Comparison of ENCODE assay signal across 8 mouse cellular contexts in genomic region chr19:5601752-5602541, GRCm38 (mm10). TPM values are rescaled to one million over a fixed set of nuclear protein-coding genes. Genes with fewer than 3 reads are reported as not detected.
DNase-seq lines count a peak whose midpoint lies in the region; ATAC-seq and TF ChIP-seq lines count a peak whose summit lies in the region.

Rnaseh2c (plus strand) TSS chr19:5601873.

- H3K4me2 ChIP-seq in embryonic facial prominence, embryonic 14.5 days (ENCODE audit: low read depth, low read length), result peak within 1 kb of the TSS; percentile 86
- peak within 1 kb of the TSS; percentile 85 for H3K4me2 ChIP-seq in limb, embryonic 14.5 days (replicated peaks; ENCODE audit: low read depth, low read length, severe bottlenecking)
- H3K4me2 ChIP-seq in midbrain, postnatal 0 days (ENCODE audit: low read depth, low read length, poor library complexity, severe bottlenecking), result peak within 1 kb of the TSS; percentile 78

- H3K27ac ChIP-seq in embryonic facial prominence, embryonic 14.5 days (replicated peaks; ENCODE audit: low read depth, low read length), result peak within 1 kb of the TSS; percentile 85
- H3K27ac ChIP-seq in limb, embryonic 14.5 days (replicated peaks; ENCODE audit: low read depth, low read length), result peak within 1 kb of the TSS; percentile 79
- peak within 1 kb of the TSS; percentile 72 for H3K27ac ChIP-seq in midbrain, postnatal 0 days (ENCODE audit: low read depth, low read length)

- H3K4me1 ChIP-seq in embryonic facial prominence, embryonic 14.5 days (ENCODE audit: control insufficient read depth, insufficient read depth, low read length), result peaks cover 11% of the 10 kb centered on the region
- H3K4me1 ChIP-seq in limb, embryonic 14.5 days (ENCODE audit: control insufficient read depth, insufficient read depth, low read length), result peaks cover 10% of the 10 kb centered on the region
- H3K4me1 ChIP-seq in midbrain, postnatal 0 days (ENCODE audit: insufficient read depth, low read length), result no peaks in the 10 kb centered on the region

- DNase-seq in 416B (ENCODE audit: low read depth), result peak; percentile 85
- peak; percentile 23 to 49 for DNase-seq in adrenal gland, postnatal 4 days (ENCODE audit: low spot score in 2 of 2)
- DNase-seq in embryonic facial prominence, embryonic 14.5 days (ENCODE audit: low spot score), result peak; percentile 96
- peak; percentile 78 for DNase-seq in heart, adult 8-10 months (ENCODE audit: low spot score)
- peak; percentile 77 for DNase-seq in kidney, adult 9 months
- DNase-seq in limb, embryonic 14.5 days (ENCODE audit: low spot score), result peak; percentile 87
- DNase-seq in midbrain, postnatal 0 days (ENCODE audit: low spot score), result peak; percentile 94
- peak; percentile 87 to 88 for DNase-seq in spleen, postnatal 36 days (ENCODE audit: low spot score in 2 of 2)

- peaks cover 42% of the 10 kb centered on the region for H3K36me3 ChIP-seq in embryonic facial prominence, embryonic 14.5 days (ENCODE audit: control insufficient read depth, insufficient read depth, low read length)
- peaks cover 41% of the 10 kb centered on the region for H3K36me3 ChIP-seq in limb, embryonic 14.5 days (ENCODE audit: control insufficient read depth, insufficient read depth, low read length)
- H3K36me3 ChIP-seq in midbrain, postnatal 0 days (ENCODE audit: insufficient read depth, low read length), result peaks cover 39% of the 10 kb centered on the region

- no peaks in the 10 kb centered on the region for H3K27me3 ChIP-seq in embryonic facial prominence, embryonic 14.5 days (replicated peaks; ENCODE audit: control insufficient read depth, insufficient read depth, low read length)
- no peaks in the 10 kb centered on the region for H3K27me3 ChIP-seq in limb, embryonic 14.5 days (ENCODE audit: control insufficient read depth, insufficient read depth, low read length)
- no peaks in the 10 kb centered on the region for H3K27me3 ChIP-seq in midbrain, postnatal 0 days (ENCODE audit: insufficient read depth, low read length)

- peak within 1 kb of the TSS; percentile 94 for H3K9ac ChIP-seq in embryonic facial prominence, embryonic 14.5 days (ENCODE audit: low read depth, low read length)
- H3K9ac ChIP-seq in limb, embryonic 14.5 days (ENCODE audit: low read depth, low read length, severe bottlenecking), result peak within 1 kb of the TSS; percentile 89
- H3K9ac ChIP-seq in midbrain, postnatal 0 days (replicated peaks; ENCODE audit: low read length, poor library complexity, severe bottlenecking), result peak within 1 kb of the TSS; percentile 76

- H3K4me3 ChIP-seq in embryonic facial prominence, embryonic 14.5 days (ENCODE audit: low read depth, low read length), result peak within 1 kb of the TSS; percentile 83
- peak within 1 kb of the TSS; percentile 90 for H3K4me3 ChIP-seq in limb, embryonic 14.5 days (replicated peaks; ENCODE audit: low read length)
- peak within 1 kb of the TSS; percentile 57 for H3K4me3 ChIP-seq in midbrain, postnatal 0 days (ENCODE audit: low read depth, low read length)

- no peak for TF ChIP-seq CTCF in midbrain, postnatal 0 days (IDR thresholded peaks at IDR 0.05)

- peak; percentile 92 for ATAC-seq in embryonic facial prominence, embryonic 14.5 days (ENCODE audit: low read depth)
- peak; percentile 89 for ATAC-seq in limb, embryonic 14.5 days (ENCODE audit: low FRiP score, low read depth)
- ATAC-seq in midbrain, postnatal 0 days (ENCODE audit: low FRiP score), result peak; percentile 86

- H3K9me3 ChIP-seq in embryonic facial prominence, embryonic 14.5 days (ENCODE audit: control insufficient read depth, low read length), result no peaks in the 10 kb centered on the region
- no peaks in the 10 kb centered on the region for H3K9me3 ChIP-seq in limb, embryonic 14.5 days (ENCODE audit: control insufficient read depth, low read length)
- no peaks in the 10 kb centered on the region for H3K9me3 ChIP-seq in midbrain, postnatal 0 days (ENCODE audit: low read length)

- peak; percentile 61; the same call in 1 of the 2 replicates for TF ChIP-seq POLR2A in limb, embryonic 14.5 days (IDR thresholded peaks at IDR 0.05; ENCODE audit: borderline replicate concordance, extremely low read depth, insufficient read depth, insufficient read length)

- WGBS in embryonic facial prominence, embryonic 14.5 days, result under 1% methylated on average over 63 of the region's 64 CpGs
- under 1% methylated on average over 56 of the region's 64 CpGs for WGBS in limb, embryonic 14.5 days
- WGBS in midbrain, postnatal 0 days, result under 1% methylated on average over 64 of the region's 64 CpGs

RNA-seq across cellular contexts. Expression of gene Rnaseh2c, which starts in this region (rescaled TPM):
- 100 to 1,000 TPM; 109 to 110 TPM for total RNA-seq in adrenal gland, postnatal 4 days (2021)
- 94.8 and 110 TPM in 2 replicates for polyA plus RNA-seq in embryonic facial prominence, embryonic 14.5 days (2014; fragmentation: Nextera tagmentation; extraction: Ambion mirVana)
- 10 to 100 TPM; 49.9 to 66.3 (median 64.9) TPM for total RNA-seq in heart, adult 8-10 months (2022)
- 101 and 103 TPM in 2 replicates for polyA plus RNA-seq in limb, embryonic 14.5 days (2012; rRNA removed)
- 95.5 and 107 TPM in 2 replicates for polyA plus RNA-seq in limb, embryonic 14.5 days (2014; fragmentation: Nextera tagmentation; extraction: Ambion mirVana)
- total RNA-seq in midbrain, postnatal 0 days (2014; rRNA removed), result 19.8 and 27.1 TPM in 2 replicates
- polyA plus RNA-seq in midbrain, postnatal 0 days (2015; fragmentation: Nextera tagmentation; extraction: Ambion mirVana), result 43.1 and 50.9 TPM in 2 replicates

Comparison
In these comparisons a context has a peak if more than half of its experiments do, and no peak if none do; other contexts are left out.
1. Peak in every context shown above with its lines: DNase-seq, ATAC-seq, H3K4me3 ChIP-seq and H3K27ac ChIP-seq.
2. DNase-seq: peak in every context shown above with its lines; median percentile 96 in embryonic facial prominence, embryonic 14.5 days; 94 in midbrain, postnatal 0 days; 88 in spleen, postnatal 36 days; 87 in limb, embryonic 14.5 days; 85 in 416B; 78 in heart, adult 8-10 months; 77 in kidney, adult 9 months; 36 in adrenal gland, postnatal 4 days.